Mouse (Mus musculus) lung, adult 2 months (tissue): ENCODE measurements around the gene Scgb2b17.
"Not testable (repeated sequence)": the region's sequence is repeated elsewhere in the genome, so short reads cannot be mapped to it uniquely, and the experiment has no call there.

Experiments
- CTCF ChIP-seq: fragments of 200-500 bp; IDR thresholded peaks from 2 replicates; pipeline ENCODE4 v1.5.1; 2011; ENCODE audit warnings: mild to moderate bottlenecking, low read length, control low read depth; ENCODE audit not compliant: insufficient read depth
- POLR2A ChIP-seq: fragments of 200-500 bp; IDR thresholded peaks from 2 replicates; pipeline ENCODE4 v1.6.1; 2011; ENCODE audit warnings: low read depth, mild to moderate bottlenecking, control low read depth, low read length, borderline replicate concordance; ENCODE audit errors: extremely low read depth

DNA sequence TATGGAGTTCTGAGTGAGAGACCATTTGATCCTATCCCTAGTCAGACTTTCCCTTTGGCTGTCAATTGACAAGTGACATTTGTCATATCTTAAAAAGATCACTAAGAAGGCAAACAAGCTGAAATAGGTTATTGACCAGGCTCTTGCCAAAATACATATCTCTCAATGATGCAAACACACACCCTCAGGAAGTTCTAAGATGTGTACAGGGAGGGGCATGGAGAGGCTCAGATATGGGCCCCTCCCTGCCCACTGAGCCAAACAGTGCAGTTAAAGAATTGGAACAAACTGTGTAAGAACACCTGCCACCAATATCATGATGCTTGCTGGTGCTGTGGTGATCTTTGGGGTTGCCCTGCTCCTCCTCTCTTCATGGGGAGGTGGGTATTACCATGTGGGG lies 6.8 kb upstream of the Scgb2b17 start, which contains the start of gene Scgb1b17:
- not testable (repeated sequence) for TF ChIP-seq CTCF, POLR2A
